Mouse (Mus musculus) left cerebral cortex, adult 2 months (tissue): ENCODE results near the gene Rufy1. TPM values are rescaled to one million over a fixed set of nuclear protein-coding genes. Genes with fewer than 3 reads are reported as not detected.

Experiments used
- DNase-seq, 2 experiments: peaks; one replicate each; pipeline ENCODE4 v3.0.0; 2021 to 2022; ENCODE audit warnings: low spot score in 2 of 2, mixed read lengths in 1 of 2; ENCODE audit errors: extremely low spot score in 1 of 2
- H3K27ac ChIP-seq: fragments of 200-600 bp; 2 replicates; pipeline ENCODE4 v1.8.1; 2022
- H3K4me3 ChIP-seq: fragments of 200-600 bp; 2 replicates; pipeline ENCODE4 v1.8.1; 2022
- CTCF ChIP-seq: fragments of 200-600 bp; IDR thresholded peaks from 2 replicates; pipeline ENCODE4 v1.8.1; 2022; ENCODE audit warnings: antibody characterized with exemption, mild to moderate bottlenecking, moderate library complexity
- intact Hi-C: fragments of 180-260 bp; cut with DNase I; formaldehyde crosslinking; loops from one replicate; pipeline ENCODE4 v1.15.1; 2025
- total RNA-seq, 2 experiments: library from RNA; stranded (reverse); gene quantifications; 2 replicates each; pipeline ENCODE4 v1.2.3; 2021

The Rufy1 gene
- total RNA-seq, 2 experiments from 2014 or later, result 26.2 to 27.0 TPM

- no peak overlapping the region for H3K27ac ChIP-seq
- no peak for TF ChIP-seq CTCF
- peak overlapping the region; percentile 33 for H3K4me3 ChIP-seq
- no peak for DNase-seq
- intact Hi-C loops, result no loop called here
Observed at GRCm38 (mm10) chr11:50421461-50421860, 9.5 kb downstream of the Rufy1 start.

- TF ChIP-seq CTCF, result no peak
- no peak overlapping the region for H3K4me3 ChIP-seq
- no peak for DNase-seq
- H3K27ac ChIP-seq, result no peak overlapping the region
- intact Hi-C loops, result no loop called here
Observed at GRCm38 (mm10) chr11:50417856-50418255, 13.1 kb downstream of the Rufy1 start.

GRCm38 (mm10) chr11:50415563-50416241 is 15.2 kb downstream of the Rufy1 start:
- peak; percentile 13; the same call in 1 of the 2 replicates for TF ChIP-seq CTCF
- DNase-seq, result no peak
- intact Hi-C loops, result no loop called here
- H3K4me3 ChIP-seq, result no peak overlapping the region
- H3K27ac ChIP-seq, result no peak overlapping the region

- intact Hi-C loops, result no loop called here
- Histone ChIP-seq H3K27ac (no peak overlapping the region), H3K4me3 (no peak overlapping the region)
- DNase-seq, result no peak
- no peak for TF ChIP-seq CTCF
Observed at GRCm38 (mm10) chr11:50407235-50407634, 23.7 kb downstream of the Rufy1 start.

GRCm38 (mm10) chr11:50403367-50404014 is 27.4 kb downstream of the Rufy1 start:
- no peak for DNase-seq
- TF ChIP-seq CTCF, result no peak
- Histone ChIP-seq H3K27ac (no peak overlapping the region), H3K4me3 (no peak overlapping the region)
- intact Hi-C loops, result no loop called here

GRCm38 (mm10) chr11:50402481-50402880 is 28.4 kb downstream of the Rufy1 start:
- no peak for TF ChIP-seq CTCF
- no peak for DNase-seq

GRCm38 (mm10) chr11:50398803-50399202 is 32.1 kb downstream of the Rufy1 start:
- intact Hi-C loops, result no loop called here
- Histone ChIP-seq H3K4me3 (no peak overlapping the region), H3K27ac (no peak overlapping the region)
- no peak for TF ChIP-seq CTCF
- no peak for DNase-seq

More at GRCm38 (mm10) chr11:50402481-50402880, 28.4 kb downstream of the Rufy1 start:
- intact Hi-C loops, result no loop called here
- H3K27ac ChIP-seq, result no peak overlapping the region
- H3K4me3 ChIP-seq, result no peak overlapping the region

GRCm38 (mm10) chr11:50397316-50397715 is 33.6 kb downstream of the Rufy1 start:
- no peak overlapping the region for H3K4me3 ChIP-seq
- intact Hi-C loops, result no loop called here
- no peak overlapping the region for H3K27ac ChIP-seq
- TF ChIP-seq CTCF, result no peak
- DNase-seq, result no peak

GRCm38 (mm10) chr11:50396766-50397307 is 34.1 kb downstream of the Rufy1 start:
- no peak overlapping the region for H3K27ac ChIP-seq
- no peak for TF ChIP-seq CTCF
- intact Hi-C loops, result no loop called here
- H3K4me3 ChIP-seq, result no peak overlapping the region
- no peak for DNase-seq

- TF ChIP-seq CTCF, result no peak
- DNase-seq, result no peak
- H3K4me3 ChIP-seq, result no peak overlapping the region
- no peak overlapping the region for H3K27ac ChIP-seq
- intact Hi-C loops, result no loop called here
Observed at GRCm38 (mm10) chr11:50394731-50395130, 36.2 kb downstream of the Rufy1 start.

- TF ChIP-seq CTCF, result no peak
- no peak for DNase-seq
- intact Hi-C loops, result no loop called here
- Histone ChIP-seq H3K27ac (no peak overlapping the region), H3K4me3 (no peak overlapping the region)
Observed at GRCm38 (mm10) chr11:50393306-50393705, 37.6 kb downstream of the Rufy1 start.

- Histone ChIP-seq H3K4me3 (no peak overlapping the region), H3K27ac (no peak overlapping the region)
- intact Hi-C loops, result no loop called here
- no peak for DNase-seq
- TF ChIP-seq CTCF, result no peak
Observed at GRCm38 (mm10) chr11:50391272-50391960, 39.5 kb downstream of the Rufy1 start.
